Mouse (Mus musculus) layer of hippocampus, postnatal 25 days (tissue): ENCODE data around the gene Scn1b. TPM values are rescaled to one million over a fixed set of nuclear protein-coding genes. Genes with fewer than 3 reads are reported as not detected.

ENCODE experiments used
- DNase-seq, 2 experiments: peaks; one replicate each; pipeline ENCODE4 v3.0.0; 2022; ENCODE audit warnings: mixed read lengths in 2 of 2, low spot score in 1 of 2; ENCODE audit errors: extremely low spot score in 1 of 2
- total RNA-seq, 2 experiments: library from RNA; stranded (reverse); gene quantifications; 2 replicates each; pipeline ENCODE4 v1.2.3; 2021

Scn1b gene
- total RNA-seq, 2 experiments from 2014 or later, result 548 to 608 TPM

DNA sequence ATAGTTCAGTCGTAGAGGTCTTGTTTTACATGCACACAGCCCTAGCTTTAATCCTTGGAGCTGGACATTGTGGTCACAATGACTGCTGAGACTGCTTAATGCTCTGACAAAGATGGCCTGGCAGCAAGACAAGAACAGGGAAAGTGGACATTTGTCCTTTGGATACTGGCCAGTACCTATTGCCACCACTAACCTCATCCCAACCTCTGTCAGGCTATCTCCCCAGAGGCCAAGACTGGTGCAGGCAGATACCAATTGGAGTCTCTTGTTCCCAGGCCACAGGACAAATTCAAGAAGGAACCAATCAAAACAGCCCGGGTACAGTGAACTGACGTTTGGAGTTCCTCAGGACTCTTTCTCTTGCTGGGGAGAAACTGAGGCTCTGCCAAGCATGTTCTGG, 38.6 kb downstream of the Scn1b start:
- no peak for DNase-seq

DNA sequence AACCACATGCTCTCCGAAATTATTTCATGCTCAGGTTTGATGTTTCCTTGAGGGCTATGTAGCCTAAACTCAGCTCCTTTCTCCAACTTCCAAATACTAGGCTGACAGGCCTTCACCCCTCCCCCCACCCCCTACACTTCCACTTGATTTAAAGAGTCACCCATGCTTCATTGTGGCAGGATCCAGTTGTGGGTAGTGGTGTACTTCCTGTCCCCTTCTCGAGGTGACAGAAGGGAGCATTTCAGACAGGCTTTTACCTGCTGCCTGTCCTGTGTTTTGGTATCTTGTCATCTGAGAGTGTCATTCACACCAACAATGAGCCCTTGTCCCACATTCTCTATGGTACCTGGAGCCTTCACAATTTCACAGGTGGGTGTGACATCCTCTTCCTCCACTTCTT, 39.5 kb downstream of the Scn1b start:
- DNase-seq, result no peak

DNA sequence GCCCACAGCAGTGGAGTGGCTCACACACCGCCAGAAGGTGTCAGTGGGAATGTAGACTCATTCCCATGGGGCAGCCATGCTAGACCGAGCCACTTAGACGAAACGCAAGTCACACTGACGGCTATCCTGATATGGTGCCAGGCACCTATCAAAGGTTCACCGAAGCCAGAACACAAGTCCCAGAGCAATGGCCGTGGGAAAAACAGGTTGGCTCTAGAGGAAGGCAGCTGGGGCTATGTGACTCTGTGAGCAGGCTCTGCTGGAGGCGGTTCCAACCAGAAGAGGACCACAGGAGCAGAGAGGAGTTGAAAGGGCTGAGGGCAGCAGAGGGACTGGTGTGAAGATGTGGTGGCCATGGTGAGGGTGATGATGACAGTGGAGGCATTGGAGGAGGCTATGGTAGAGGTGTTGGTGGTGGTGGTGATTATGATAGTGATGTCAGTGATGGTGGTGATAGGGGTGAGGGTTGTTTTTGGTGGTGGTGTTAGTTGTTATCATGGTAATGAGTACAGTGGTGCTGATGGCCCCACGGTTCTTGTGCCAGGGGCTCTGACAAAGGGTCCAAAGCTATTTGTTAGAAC, 40.5 kb downstream of the Scn1b start:
- no peak for DNase-seq

DNA sequence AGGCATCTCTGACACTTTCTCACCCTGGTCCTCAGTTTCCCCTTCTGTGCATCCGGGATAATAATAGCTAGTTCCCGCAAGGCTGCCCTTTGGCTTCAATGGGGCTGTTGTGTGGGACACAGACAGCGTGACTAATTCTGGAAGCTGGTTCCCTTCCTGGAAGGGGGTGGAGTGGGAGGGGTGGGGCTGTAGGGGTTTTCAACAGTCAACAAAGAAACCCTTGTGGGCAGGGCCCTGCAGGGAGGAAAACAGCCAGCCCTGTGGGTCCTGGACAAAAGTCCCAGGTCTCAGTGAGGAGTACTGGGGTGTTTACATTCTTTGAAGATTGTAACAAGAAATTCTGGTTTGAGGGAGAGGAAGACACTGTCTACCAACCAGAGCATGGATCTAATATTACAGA, 41.6 kb downstream of the Scn1b start:
- DNase-seq, result no peak

DNA sequence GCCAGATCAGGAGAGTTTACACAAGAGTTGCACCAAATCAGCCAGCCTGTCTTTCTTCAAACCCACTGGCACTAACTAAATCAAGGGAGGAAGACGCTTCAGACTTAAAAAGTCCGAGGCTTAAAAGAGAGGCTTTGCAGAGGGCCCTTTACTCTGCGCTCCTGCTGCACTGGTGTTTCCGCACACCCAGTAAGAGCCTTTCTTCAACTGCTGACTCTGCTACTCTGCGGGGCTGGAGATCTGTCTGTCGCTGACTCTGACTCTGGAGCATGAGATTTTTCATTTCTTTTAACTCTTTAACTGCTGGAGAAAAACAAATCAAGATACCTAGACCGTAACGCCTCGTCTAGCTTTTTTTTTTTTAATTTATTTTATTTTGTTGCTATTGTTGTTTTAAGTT, 42.7 kb downstream of the Scn1b start:
- no peak for DNase-seq

DNA sequence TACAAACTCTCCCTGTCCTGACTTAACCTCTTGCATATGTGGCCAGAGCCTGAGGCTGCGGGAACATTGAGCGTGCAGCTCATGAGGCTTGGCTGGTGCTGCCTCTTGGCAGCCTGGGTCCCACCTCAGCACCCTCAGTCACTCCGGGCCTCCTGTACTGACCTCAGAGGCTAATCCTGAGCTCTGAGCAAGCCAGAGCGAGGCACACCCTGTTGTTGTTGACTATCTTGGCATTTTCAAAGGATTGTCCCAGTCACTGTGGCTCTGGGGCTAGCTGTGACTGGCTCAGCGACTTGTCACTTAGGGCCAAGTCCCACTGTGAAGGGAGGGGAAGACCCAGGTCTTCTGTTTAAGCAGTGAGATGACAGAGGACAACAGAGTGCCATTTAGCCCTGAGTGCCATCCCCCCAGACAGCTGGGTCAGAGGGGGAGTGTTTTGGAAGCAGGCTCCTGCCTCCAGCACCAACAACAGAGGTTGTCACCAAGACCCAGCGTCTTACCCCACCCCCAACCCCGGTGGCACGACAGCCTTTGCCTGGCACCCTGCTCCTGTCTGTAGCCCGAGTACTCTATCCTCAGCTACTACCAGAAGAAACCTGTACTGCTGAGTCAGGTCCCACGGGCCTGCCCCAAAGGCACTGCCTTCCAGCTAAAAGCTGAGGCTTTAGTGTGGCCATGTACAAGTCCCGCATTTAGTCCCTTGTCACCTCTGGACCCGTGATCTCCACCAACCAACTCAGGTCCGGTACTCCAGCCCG, 43.8 kb downstream of the Scn1b start:
- DNase-seq, result no peak

DNA sequence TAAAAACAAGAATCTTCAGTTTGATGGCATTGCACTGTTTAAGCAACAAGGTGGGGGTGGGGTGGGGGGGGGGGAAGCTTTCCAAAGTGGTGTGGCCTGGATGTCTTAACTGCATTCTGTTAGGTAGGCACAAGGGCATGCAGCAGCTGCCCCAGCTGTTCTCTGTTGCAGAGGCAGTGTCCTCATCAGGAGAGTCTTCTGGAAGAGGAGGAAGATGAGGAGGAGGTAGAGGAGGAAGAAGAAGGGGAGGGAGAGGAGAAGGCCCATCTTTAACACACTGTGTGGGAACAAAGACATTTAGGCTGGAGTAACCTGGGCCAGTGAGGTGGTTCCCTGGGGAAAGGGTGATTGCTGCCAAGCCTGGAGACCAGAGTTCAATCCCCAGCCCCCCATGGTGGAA, 44.7 kb downstream of the Scn1b start:
- DNase-seq, result no peak

DNA sequence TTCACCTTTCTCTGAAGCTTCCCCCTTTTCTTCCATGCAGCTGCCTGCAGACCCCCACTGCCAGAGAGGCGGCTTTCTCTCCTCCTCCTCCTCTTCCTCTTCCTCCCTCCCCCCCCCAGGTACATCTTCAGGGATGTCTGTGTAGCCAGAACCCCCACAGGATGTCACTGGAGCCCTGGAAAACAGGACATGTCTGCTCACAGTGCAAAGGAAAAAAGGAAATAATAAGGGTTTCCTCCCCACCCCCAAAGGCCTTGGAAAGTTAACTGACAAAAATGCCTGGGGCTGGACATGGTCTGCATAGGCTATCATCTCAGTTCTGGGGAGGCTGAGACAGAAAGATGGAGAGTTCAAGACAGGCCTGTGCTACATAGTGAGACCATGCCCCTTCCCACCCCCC, 45.7 kb downstream of the Scn1b start:
- DNase-seq, result no peak

DNA sequence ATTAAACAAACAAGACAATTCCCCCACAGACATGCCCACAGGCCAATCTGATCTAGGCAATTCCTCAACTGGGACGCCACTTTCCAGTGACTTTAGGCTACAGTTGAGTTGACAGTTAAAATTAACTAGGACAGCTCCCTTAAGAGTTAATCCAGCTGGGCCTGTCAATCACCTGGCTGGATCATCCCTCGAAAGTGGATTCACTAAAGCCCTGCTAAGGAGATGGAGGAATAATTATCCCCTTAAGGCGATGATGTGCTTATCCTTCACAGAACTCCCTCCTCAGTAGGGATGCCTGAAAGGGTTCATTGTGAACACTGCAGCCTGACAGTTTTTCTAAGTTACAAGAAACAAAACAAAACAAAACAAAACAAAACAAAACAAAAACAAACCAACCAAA, 46.2 kb downstream of the Scn1b start:
- DNase-seq, result no peak

DNA sequence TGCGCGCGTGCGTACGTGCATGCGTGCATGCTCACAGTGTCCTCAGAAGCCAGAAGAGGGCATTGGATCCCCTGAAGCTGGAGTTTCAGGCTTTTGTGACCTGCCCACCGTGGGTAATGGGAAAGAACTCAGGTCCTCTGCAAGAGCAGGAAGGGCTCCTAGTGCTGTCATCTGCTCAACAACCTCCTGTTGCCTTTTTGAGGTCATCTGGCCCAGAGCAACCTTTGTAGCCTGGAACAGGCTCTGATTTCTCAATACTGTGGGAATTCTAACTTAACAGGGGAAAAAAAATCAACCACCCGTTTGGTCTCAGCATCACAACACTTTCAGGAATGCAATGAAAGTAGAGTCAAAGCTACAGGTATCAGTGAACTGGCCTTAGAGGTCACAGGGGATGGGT, 47.1 kb downstream of the Scn1b start:
- no peak for DNase-seq

DNA sequence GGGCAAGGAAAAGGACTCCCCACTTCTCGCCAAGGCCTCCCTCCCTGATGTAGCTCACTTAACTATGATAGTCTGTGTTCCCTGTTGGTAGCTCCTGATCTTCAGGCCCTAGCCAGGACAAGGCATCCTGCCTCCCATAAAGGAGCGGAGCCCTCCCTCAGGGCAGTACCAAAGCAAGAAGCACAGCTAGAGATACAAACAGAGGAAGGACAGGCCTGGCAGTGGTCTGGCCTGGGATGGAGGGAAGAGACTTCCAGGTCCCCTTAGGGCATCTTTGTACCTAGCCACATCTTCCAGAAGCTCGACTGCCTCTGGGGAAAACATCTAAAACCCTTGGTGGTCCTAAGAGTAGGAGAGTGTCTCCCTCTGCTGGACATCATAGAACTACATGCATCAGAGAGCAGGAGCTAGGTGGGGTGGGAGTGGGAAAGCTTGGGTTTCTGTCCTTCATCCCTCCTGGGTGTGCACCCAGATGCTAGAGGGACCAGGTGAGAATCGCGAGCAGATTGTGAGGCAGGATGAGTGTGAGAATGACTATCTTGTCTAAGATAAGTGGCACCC, 48.8 kb downstream of the Scn1b start:
- DNase-seq, result peak in 1 of 2 experiments; percentile 42

DNA sequence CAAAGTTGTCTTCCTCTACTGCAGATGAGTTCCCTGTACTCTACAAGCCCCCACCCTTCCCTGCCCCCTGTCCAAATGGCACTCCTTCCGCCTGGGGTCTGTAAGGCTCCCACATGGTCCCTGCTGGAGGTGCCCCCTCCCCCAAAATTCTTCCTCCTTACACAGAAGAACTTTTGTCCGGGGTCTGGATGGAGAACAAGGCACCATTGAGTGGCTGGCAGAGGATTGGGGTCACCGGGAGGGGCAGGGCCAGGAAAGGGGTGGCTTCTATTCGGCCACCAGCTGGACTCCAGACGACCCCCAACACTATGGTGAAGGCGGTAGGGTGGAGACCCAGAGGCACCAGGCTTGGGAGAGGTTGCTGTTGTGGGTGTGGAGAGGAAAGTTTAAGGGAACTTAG, 49.3 kb downstream of the Scn1b start:
- no peak for DNase-seq

DNA sequence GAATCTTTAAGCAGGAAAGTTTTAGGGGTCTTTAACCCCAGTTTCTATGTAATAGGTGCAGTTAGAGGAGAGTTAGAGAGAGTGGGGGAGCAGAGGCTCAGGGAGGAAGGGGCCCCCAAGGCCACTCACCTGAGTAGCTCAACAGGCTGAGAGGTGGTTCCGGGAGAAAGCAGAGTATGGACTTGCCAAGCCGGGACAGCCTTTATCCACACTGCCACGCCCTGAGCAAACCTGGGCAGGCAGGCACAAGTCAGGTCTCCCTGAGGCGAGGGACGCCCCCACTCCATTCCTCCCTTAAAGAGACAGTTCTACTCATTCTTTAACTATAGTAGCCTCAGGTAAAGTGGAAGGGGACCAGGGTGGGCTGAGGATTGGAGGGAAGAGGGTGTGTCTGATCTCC, 50.3 kb downstream of the Scn1b start, which contains the start of gene Fxyd3:
Gene Fxyd3 (minus strand): TSS at position 213 of the 400 bp plus-strand sequence.
- DNase-seq, result no peak

DNA sequence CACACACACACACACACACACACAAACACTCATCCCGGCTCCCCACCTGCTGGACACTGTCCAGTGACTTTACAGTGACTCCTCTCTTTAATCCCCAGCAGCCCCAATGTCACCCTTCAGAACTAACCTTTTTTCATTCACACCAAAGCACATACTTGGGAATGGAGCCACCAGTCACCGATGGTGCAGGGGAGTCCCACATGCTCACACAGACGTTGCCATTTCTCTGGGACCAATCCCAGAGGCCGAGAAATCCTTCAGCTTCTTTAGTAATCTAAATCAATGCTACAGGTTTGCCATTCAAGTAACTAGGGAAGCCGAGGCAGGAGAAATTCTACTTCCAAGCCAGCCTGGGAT, 52.1 kb downstream of the Scn1b start:
- no peak for DNase-seq

DNA sequence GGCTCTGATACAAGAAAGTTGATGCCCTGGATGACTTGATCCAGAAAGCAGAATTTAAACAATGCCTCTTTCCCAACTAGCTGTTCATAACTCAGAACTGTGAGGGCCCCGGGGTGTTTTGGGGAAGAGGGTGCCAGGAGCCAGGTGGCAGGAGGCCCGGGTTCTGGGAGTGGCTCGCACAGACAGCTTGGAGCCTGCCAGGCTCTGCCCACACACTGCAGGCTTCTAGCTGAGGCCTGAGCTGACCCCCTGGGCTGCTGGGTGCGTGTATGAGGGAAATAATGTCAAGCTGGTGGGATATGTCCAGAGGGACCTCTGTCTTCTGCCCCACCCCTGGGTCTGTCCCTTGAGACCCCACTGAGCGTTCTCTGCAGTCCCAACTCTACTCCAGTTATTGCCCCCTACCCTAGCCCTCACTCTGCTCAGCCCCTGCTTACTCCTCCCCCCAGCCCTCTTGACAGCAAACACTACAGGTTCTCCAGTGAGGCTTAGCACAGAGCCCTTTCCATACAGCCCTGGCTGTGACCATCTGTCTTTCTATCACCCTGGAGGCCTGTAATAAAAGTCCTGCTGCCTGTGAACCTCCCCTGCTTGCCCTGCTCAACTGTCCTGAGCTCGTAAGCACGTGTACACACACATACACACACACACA, 52.6 kb downstream of the Scn1b start:
- no peak for DNase-seq

DNA sequence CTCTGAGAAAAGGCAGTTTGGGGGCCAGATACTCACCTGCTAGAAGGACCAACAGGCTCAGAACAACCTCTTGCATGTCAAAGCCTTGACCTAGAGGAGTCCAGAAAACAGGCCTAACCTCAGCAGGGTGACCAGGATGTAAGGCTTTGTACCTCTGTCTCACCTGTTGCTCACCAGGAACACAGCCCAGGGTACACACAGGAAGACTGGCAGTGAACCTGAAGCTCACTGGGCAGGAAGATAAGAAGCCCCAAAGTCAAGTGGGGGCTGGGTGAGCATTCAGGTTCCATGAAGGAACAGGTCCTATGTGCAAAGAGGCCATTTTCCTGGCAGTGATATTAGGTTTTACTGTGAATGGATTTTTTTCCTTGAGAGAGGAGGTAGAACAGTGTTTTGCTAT, 53.3 kb downstream of the Scn1b start:
- no peak for DNase-seq

DNA sequence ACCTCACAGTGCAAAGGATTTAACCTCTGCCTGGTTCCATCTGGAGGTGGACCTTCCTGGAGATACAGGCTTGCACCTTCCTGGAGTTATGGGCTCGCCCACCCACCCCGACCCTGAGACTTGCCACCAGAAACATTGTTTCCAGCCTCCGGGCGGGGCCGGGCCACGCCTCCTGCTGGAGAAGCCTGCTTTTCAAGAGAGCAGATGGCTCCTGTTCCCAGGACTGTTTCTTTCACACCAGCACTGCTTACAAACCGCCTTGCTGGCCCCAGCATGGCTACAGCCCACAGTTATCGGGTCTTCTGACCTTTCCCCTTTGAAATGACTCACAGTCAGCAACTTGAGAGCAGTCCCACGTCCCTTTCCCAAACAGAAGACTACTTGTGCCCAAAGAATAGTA, 54.5 kb downstream of the Scn1b start:
- DNase-seq, result no peak

DNA sequence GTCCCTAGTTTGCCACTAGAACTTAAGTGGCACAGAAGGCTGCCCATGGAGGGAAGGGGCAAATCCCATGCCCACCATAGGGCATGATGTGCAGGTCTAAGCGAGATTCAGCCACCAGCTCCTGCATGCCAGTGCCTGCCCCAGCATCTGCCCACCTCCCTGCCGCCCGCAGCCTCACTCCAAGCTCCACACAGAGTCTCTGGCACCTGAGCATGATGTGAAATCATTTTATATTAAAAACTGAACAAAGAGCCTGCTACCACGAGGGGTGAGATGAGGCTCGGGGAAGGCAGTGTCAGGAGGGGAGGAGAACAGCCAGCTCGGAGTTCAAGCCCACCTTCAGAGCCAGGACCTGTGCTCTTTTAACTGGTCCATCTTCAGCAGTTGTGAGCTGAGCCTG, 56.5 kb downstream of the Scn1b start:
- no peak for DNase-seq

DNA sequence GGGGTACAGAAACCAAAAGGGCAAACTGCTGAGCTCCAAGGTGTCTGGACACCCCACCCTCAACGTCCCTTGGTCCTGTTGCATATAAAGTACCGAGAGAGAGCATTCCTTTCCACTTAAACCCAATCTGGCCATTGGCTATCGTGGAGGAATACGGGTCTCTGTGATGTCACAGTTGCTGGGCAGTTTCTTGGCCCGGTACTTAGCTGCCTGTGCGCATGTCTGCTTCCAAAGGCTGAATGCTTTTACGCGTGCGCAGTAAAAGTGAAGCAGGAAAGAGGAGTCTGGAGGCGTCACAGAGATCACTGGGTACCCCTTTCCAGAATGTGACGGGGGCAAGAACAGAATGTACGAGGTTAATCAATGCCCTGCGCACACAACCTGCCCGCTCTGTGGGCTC, 57.3 kb downstream of the Scn1b start:
- DNase-seq, result no peak

DNA sequence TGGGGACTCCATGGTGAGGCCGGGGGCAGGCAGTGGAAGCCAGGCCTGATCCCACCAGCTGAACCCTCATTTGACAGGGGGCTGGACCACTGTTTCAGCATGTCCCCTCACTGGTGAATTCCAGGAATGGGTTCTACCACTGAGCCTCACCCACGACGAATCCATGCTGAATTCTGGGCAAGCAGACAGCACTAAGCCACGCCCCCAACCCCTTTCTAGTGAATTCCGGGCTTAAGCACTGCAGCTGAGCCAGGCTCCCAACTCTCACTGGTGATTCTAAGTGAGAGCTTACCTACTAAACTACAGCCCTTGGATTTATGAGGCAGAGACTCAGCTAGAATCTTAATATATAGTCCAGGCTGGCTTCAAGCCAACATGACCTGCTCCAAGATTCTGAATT, 59.0 kb downstream of the Scn1b start:
- DNase-seq, result peak in 1 of 2 experiments; percentile 51
